Mouse (Mus musculus): ENCODE measurements around the gene Ksr1. TPM values are rescaled to one million over a fixed set of nuclear protein-coding genes. Genes with fewer than 3 reads are reported as not detected.

Gene Ksr1
- 10 to 100 TPM; 57.2 to 59.8 TPM for total RNA-seq (2021)
- long read RNA-seq, experiment 1, partial matches to known transcripts = 4 of 34 reads
- long read RNA-seq, experiment 1, other reads (novel, unspliced or antisense) = 27 of 34 reads
- long read RNA-seq, experiment 2, partial matches to known transcripts = 11 of 26 reads
- long read RNA-seq, experiment 2, other reads (novel, unspliced or antisense) = 15 of 26 reads

DNA sequence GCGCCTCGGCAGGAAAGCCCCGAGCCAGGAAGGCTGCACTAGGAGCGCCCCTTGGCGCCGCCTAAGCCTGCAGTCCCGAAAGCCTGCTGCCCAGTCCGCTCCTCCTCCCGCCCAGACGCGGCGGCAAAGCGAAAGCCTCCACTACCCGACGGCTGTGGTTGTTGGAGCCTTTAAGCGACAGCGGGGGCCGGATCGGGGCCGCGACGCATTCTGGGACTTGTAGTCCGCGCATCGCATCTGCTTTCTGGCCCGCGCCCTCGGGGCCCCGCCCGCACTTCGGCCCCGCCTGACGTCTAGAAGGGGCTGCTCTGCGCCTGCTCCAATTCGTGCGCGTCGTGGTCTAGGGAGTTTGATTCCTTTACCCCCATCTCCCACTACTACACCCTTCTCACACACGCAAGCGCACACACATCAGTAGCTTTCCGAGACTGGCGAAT is at the start of gene Ksr1:
Ksr1 (minus strand) TSS at position 77 of the 437 bp plus-strand sequence.
- peak; percentile 95 for DNase-seq (ENCODE audit: extremely low spot score in 1 of 2, low spot score in 2 of 2)
- Histone ChIP-seq H3K27ac (peak within 1 kb of the TSS; percentile 81), H3K4me3 (peak within 1 kb of the TSS; percentile 96)
- intact Hi-C loops (cut with DNase I) = loop anchor here (2.0 to 5.0 kb wide), 2 partner anchors 30 to 114 kb away; no protein-coding TSS in a partner anchor
- no peak; the same call in none of the 2 replicates for TF ChIP-seq CTCF (IDR thresholded peaks at IDR 0.05)

- TF ChIP-seq CTCF (IDR thresholded peaks at IDR 0.05) = peak; percentile 55
- H3K27ac ChIP-seq = no peak overlapping the region; the same call in 1 of the 2 replicates
- no peak overlapping the region for H3K4me3 ChIP-seq
- intact Hi-C loops (cut with DNase I) = no loop called here
- no peak for DNase-seq (ENCODE audit: extremely low spot score in 1 of 2, low spot score in 2 of 2)
These were observed 46.0 kb upstream of the Ksr1 start for GRCm38 (mm10) chr11:79192176-79192575.

DNA sequence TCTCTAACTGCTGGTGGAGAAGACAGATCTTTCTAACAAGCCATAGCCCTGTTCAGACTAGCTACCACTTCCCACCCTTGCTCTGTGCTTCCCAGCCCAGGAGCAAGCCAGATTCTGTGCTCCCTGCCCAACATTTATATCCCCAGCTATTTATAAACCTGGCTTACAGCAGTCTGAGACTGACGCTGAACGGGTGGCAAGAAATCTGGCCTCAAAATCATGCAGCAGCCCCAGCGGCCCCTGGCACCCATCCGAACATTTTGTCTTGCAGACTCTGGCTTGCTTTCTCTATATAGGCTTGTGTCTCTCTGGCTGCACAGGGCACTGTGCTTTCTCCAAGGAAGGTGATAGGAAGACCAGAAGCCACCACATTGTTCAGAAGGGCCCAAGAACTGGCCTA is 45.0 kb upstream of the Ksr1 start:
- intact Hi-C loops (cut with DNase I) = no loop called here
- peak in 1 of 2 experiments; percentile 32 for DNase-seq (ENCODE audit: extremely low spot score in 1 of 2, low spot score in 2 of 2)

DNA sequence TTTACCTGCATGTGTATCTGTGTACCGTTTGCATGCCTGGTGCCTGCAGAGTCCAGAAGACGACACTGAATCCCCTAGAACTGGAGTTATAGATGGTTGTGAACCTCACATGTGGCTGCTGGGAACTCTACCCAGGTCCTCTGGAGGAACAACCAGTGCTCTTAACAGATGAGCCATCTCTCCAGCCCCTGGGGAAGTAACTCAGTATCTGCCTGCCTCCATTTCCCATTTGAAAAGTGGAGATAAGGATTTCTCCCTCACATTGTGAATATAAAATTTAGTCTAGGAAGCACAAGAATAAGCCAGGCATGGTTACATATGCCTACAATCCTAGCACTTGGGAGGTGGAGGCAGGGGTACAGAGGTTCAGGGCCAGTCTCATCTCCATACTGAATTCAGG is 44.0 kb upstream of the Ksr1 start:
- H3K4me3 ChIP-seq = no peak overlapping the region
- no peak overlapping the region for H3K27ac ChIP-seq
- intact Hi-C loops (cut with DNase I) = no loop called here
- DNase-seq (ENCODE audit: extremely low spot score in 1 of 2, low spot score in 2 of 2) = no peak
- no peak for TF ChIP-seq CTCF (IDR thresholded peaks at IDR 0.05)

More for the DNA sequence above, 45.0 kb upstream of the Ksr1 start:
- TF ChIP-seq CTCF (IDR thresholded peaks at IDR 0.05) = no peak
- Histone ChIP-seq H3K4me3 (no peak overlapping the region), H3K27ac (peak overlapping the region; percentile 50)

- no peak for TF ChIP-seq CTCF (IDR thresholded peaks at IDR 0.05)
- intact Hi-C loops (cut with DNase I) = no loop called here
- H3K27ac ChIP-seq = no peak overlapping the region
- no peak overlapping the region for H3K4me3 ChIP-seq
- DNase-seq (ENCODE audit: extremely low spot score in 1 of 2, low spot score in 2 of 2) = peak in 1 of 2 experiments; percentile 40
These were observed 42.0 kb upstream of the Ksr1 start for GRCm38 (mm10) chr11:79188176-79188575.

GRCm38 (mm10) chr11:79187291-79187690 is 41.1 kb upstream of the Ksr1 start:
- TF ChIP-seq CTCF (IDR thresholded peaks at IDR 0.05) = no peak
- intact Hi-C loops (cut with DNase I) = no loop called here
- H3K4me3 ChIP-seq = no peak overlapping the region
- no peak for DNase-seq (ENCODE audit: extremely low spot score in 1 of 2, low spot score in 2 of 2)
- H3K27ac ChIP-seq = no peak overlapping the region

- intact Hi-C loops (cut with DNase I) = no loop called here
- no peak for DNase-seq (ENCODE audit: extremely low spot score in 1 of 2, low spot score in 2 of 2)
- Histone ChIP-seq H3K4me3 (no peak overlapping the region), H3K27ac (no peak overlapping the region)
- no peak for TF ChIP-seq CTCF (IDR thresholded peaks at IDR 0.05)
These were observed 39.5 kb upstream of the Ksr1 start for GRCm38 (mm10) chr11:79185683-79186082.

DNA sequence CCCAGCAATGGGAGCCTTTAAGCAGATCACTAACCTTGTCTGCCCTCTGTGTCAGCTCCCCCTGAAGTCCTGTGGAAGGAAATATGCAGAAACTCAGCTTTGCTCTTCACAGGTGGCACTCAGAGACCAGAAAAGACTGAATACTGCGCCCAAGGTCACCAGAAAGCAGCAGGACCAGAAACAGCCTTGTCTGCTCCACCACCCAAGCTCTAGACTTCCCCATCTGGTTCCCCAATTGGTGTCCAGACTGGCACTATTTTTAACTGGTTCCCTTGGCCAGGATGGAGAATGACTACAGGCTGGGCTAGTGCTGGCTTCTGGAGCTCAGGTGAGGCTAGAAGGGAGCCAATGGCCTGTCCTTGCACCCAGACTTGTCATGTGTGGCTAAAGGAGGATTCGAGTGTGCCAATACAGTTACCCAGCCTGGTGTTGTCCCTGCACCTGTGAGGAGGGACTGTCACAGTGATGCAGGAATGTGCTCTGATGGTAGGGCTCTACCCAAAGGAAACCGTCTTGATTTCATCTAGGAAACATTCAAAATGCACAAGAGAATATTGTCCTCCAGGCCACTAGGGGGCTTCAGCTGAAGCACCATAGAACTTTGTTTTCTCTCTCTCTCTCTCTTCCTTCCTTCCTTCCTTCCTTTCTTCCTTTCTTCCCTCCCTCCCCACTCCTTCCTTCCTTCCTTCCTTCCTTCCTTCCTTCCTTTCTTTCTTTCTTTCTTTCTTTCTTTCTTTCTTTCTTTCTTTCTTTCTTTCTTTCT is 38.1 kb upstream of the Ksr1 start:
- no peak overlapping the region for H3K27ac ChIP-seq
- no peak overlapping the region for H3K4me3 ChIP-seq
- peak; percentile 28 for TF ChIP-seq CTCF (IDR thresholded peaks at IDR 0.05)
- intact Hi-C loops (cut with DNase I) = no loop called here
- no peak for DNase-seq (ENCODE audit: extremely low spot score in 1 of 2, low spot score in 2 of 2)

GRCm38 (mm10) chr11:79183400-79183799 is 37.2 kb upstream of the Ksr1 start:
- intact Hi-C loops (cut with DNase I) = loop anchor here (2.0 kb wide), 1 partner anchor 39 kb away; no protein-coding TSS in a partner anchor
- Histone ChIP-seq H3K27ac (peak overlapping the region; percentile 38), H3K4me3 (no peak overlapping the region)
- TF ChIP-seq CTCF (IDR thresholded peaks at IDR 0.05) = no peak
- DNase-seq (ENCODE audit: extremely low spot score in 1 of 2, low spot score in 2 of 2) = no peak

GRCm38 (mm10) chr11:79182881-79183280 is 36.7 kb upstream of the Ksr1 start:
- no peak for TF ChIP-seq CTCF (IDR thresholded peaks at IDR 0.05)
- intact Hi-C loops (cut with DNase I) = loop anchor here (2.0 kb wide), 1 partner anchor 38 kb away; no protein-coding TSS in a partner anchor
- H3K27ac ChIP-seq = peak overlapping the region; percentile 38
- no peak overlapping the region for H3K4me3 ChIP-seq
- peak; percentile 56 to 61 for DNase-seq (ENCODE audit: extremely low spot score in 1 of 2, low spot score in 2 of 2)

DNA sequence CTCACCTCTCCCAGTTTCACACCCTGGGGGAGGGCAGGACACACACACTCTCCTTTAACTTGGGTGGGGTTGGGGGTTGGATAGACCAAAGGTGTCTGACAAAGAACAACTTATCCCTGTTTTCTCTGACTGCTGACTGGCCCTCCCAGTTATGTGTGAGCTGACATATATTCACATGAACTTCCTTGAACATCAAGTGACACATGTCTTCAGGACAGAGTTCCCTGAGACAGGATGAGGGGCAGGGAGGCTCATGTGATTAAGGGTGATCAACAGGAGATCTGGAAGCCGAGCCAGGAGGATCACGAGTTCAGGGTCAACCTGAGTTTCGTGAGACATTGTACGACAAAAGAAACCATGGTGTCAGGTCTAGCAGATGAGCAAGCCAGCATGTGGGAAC is 35.7 kb upstream of the Ksr1 start:
- intact Hi-C loops (cut with DNase I) = loop anchor here (2.0 kb wide), 1 partner anchor 37 kb away; no protein-coding TSS in a partner anchor
- Histone ChIP-seq H3K4me3 (no peak overlapping the region), H3K27ac (no peak overlapping the region)
- TF ChIP-seq CTCF (IDR thresholded peaks at IDR 0.05) = no peak
- no peak for DNase-seq (ENCODE audit: extremely low spot score in 1 of 2, low spot score in 2 of 2)

DNA sequence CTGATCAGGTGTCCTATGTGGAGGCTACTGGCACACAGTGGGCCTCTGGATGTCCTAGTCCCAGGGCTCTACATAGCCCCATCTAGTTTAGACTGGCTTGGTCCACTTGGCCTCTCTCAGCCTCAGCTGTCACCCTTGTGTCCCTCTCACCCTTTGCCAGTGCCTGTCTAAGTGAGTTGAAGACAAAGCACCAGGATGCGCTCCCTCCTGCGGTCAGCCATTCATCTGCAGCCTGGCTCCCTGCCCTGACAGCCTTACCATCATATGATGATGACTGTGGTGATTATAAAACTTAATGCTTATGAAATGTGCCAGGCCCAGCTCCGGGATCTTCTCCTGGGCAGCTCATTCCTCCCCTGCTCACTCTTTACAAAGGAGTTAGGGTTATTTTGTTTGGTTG is 30.5 kb upstream of the Ksr1 start:
- DNase-seq (ENCODE audit: extremely low spot score in 1 of 2, low spot score in 2 of 2) = no peak
- TF ChIP-seq CTCF (IDR thresholded peaks at IDR 0.05) = no peak
- H3K4me3 ChIP-seq = no peak overlapping the region
- intact Hi-C loops (cut with DNase I) = no loop called here
- no peak overlapping the region for H3K27ac ChIP-seq

Data from left cerebral cortex, adult 2 months (tissue).